Mouse (Mus musculus): ENCODE measurements around the gene Syne4.

DNA sequence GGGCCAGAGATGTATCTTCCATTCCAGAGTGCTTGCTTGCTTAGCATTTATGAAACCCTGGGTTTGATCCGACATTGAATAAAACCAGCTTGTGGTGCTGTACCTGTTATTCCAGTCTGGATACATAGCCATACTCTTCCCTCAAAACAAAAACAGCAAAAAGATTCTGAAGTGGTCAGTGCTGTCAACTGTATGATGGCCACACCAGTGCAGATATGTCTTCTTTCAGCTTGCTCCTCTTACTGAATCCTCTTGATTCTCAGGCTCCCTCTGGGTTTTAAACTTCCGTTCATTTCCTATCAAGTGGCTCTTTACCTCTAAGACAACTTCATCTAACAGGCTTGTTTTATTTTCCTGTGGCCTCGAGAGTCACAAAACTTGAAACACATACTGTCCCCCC, 9.2 kb downstream of the Syne4 start, which contains the start of gene Sdhaf1:
- TF ChIP-seq CTCF (IDR thresholded peaks at IDR 0.05; ENCODE audit: low read depth, low read length) (no peak), GATA1 (IDR thresholded peaks at IDR 0.05; ENCODE audit: borderline replicate concordance, low read length) (no peak), POLR2AphosphoS5 (IDR thresholded peaks at IDR 0.05; ENCODE audit: insufficient replicate concordance, low read depth, low read length) (no peak), GATA2 (IDR thresholded peaks at IDR 0.05; ENCODE audit: borderline replicate concordance, low read depth, low read length) (no peak)

Data from G1E (cell line).